Mouse (Mus musculus) liver, embryonic 16.5 days (tissue): ENCODE results near the gene Yars. TPM values are rescaled to one million over a fixed set of nuclear protein-coding genes. Genes with fewer than 3 reads are reported as not detected.
A peak's percentile ranks its signal among the peaks of the same experiment; 100 is the strongest.

Source experiments
- ATAC-seq: fragments of 200-750 bp; cut with Nextera tagmentation; 2 replicates; pipeline ENCODE4 v1.8.0; 2017; ENCODE audit warnings: low read depth, mild to moderate bottlenecking, moderate number of reproducible peaks, moderate library complexity
- H3K27ac ChIP-seq: fragments of 300-500 bp; sonication (generic); 2 replicates; pipeline ENCODE4 v1.5.1; 2014; ENCODE audit warnings: mild to moderate bottlenecking, low read length
- H3K27me3 ChIP-seq: fragments of 300-500 bp; sonication (generic); 2 replicates; pipeline ENCODE4 v1.6.1; 2014; ENCODE audit warnings: low read depth, low read length, mixed read lengths; ENCODE audit not compliant: control insufficient read depth, insufficient read depth
- H3K36me3 ChIP-seq: fragments of 300-500 bp; sonication (generic); 2 replicates; pipeline ENCODE4 v1.6.1; 2014; ENCODE audit warnings: mild to moderate bottlenecking; ENCODE audit not compliant: control insufficient read depth, insufficient read depth
- H3K4me1 ChIP-seq: fragments of 300-500 bp; sonication (generic); 2 replicates; pipeline ENCODE4 v1.6.1; 2014; ENCODE audit warnings: low read depth, low read length, mixed read lengths; ENCODE audit not compliant: control insufficient read depth
- H3K4me2 ChIP-seq: fragments of 300-500 bp; sonication (generic); 2 replicates; pipeline ENCODE4 v1.6.1; 2014; ENCODE audit warnings: low read depth, low read length, mixed read lengths
- H3K4me3 ChIP-seq: fragments of 300-500 bp; sonication (generic); 2 replicates; pipeline ENCODE4 v1.5.1; 2014; ENCODE audit warnings: low read depth, mild to moderate bottlenecking, low read length
- H3K9ac ChIP-seq: fragments of 300-500 bp; sonication (generic); 2 replicates; pipeline ENCODE4 v1.6.1; 2014; ENCODE audit warnings: low read depth, low read length
- H3K9me3 ChIP-seq: fragments of 300-500 bp; sonication (generic); replicated peaks from 2 replicates; pipeline ENCODE4 v1.6.1; 2016; ENCODE audit warnings: low read length; ENCODE audit not compliant: control insufficient read depth
- WGBS: fragments of 180-500 bp; shearing (Covaris S2); extraction: QIAGEN DNeasy Blood & Tissue Kit; methylation state at CpG from one replicate; pipeline ENCODE4 v1.1.7; 2014; ENCODE audit not compliant: insufficient replicate concordance; 5-methylcytosine and 5-hydroxymethylcytosine counted together
- polyA plus RNA-seq: library from polyadenylated mRNA; unstranded; fragments of >200 nt; fragmentation: Nextera tagmentation; extraction: Ambion mirVana; gene quantifications from 2 replicates; pipeline ENCODE4 v1.2.1, GENCODE M21; 2015

Gene Yars
- polyA plus RNA-seq, 1 experiment from 2014 or later: 56.4 TPM

DNA sequence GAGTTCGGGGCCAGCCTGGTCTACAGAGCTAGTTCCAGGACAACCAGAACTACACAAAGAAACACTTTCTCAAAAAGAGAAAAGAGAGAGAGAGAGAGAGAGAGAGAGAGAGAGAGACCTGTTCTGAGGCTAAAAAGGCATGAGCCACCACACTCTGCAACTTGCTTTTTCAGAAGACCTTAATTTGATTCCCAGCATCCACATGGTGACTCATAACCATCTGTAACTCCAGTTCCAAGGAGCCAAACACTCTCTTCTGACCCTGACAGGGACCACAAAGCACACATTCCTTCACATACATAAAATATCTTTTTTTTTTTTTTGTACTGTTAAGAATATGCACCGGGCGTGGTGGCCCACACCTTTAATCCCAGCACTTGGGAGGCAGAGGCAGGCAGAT lies 65.0 kb downstream of the Yars start:
- Histone ChIP-seq H3K4me3 (no peak overlapping the region), H3K9ac (no peak overlapping the region), H3K27ac (no peak overlapping the region), H3K9me3 (no peaks in the 10 kb centered on the region), H3K36me3 (no peaks in the 10 kb centered on the region), H3K4me1 (peaks cover 22% of the 10 kb centered on the region), H3K4me2 (no peak overlapping the region), H3K27me3 (peaks cover 7% of the 10 kb centered on the region)
- 65% methylated on average over 3 of the region's 3 CpGs for WGBS
- ATAC-seq: no peak

- no peak overlapping the region for H3K4me3 ChIP-seq
- WGBS: 16% methylated on average over 8 of the region's 8 CpGs
- no peak overlapping the region for H3K27ac ChIP-seq
- peak; percentile 82 for ATAC-seq
- H3K4me1 ChIP-seq: peaks cover 16% of the 10 kb centered on the region
- peak overlapping the region; percentile 7; the same call in 1 of the 2 replicates for H3K4me2 ChIP-seq
- H3K9ac ChIP-seq: no peak overlapping the region
- H3K9me3 ChIP-seq: no peaks in the 10 kb centered on the region
- H3K27me3 ChIP-seq: no peaks in the 10 kb centered on the region
- no peaks in the 10 kb centered on the region for H3K36me3 ChIP-seq
Observed at GRCm38 (mm10) chr4:129256450-129257380, 67.2 kb downstream of the Yars start.

DNA sequence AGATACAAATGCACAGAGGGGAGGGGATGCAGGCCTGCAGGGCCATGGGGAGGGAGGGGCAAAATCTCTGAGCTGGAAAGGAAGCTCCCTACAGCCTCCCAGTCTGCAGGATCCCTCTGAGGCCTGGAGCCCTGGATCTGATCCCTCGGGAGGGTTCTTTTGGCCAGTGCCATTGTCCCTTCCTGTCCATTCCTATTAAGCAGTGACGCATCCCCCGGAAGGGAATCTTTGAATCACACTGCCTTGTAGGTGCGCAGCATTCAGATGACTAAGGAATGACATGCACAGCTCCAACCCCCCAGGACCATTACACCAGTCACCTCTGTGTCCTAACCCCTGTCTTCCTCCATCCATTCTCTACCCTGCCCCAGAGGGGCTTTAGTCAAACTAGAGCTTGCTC lies 69.5 kb downstream of the Yars start:
- Histone ChIP-seq H3K27me3 (no peaks in the 10 kb centered on the region), H3K4me1 (peaks cover 27% of the 10 kb centered on the region), H3K4me3 (no peak overlapping the region), H3K36me3 (no peaks in the 10 kb centered on the region), H3K9ac (no peak overlapping the region), H3K4me2 (no peak overlapping the region), H3K9me3 (no peaks in the 10 kb centered on the region), H3K27ac (no peak overlapping the region)
- 65% methylated on average over 4 of the region's 4 CpGs for WGBS
- no peak for ATAC-seq

DNA sequence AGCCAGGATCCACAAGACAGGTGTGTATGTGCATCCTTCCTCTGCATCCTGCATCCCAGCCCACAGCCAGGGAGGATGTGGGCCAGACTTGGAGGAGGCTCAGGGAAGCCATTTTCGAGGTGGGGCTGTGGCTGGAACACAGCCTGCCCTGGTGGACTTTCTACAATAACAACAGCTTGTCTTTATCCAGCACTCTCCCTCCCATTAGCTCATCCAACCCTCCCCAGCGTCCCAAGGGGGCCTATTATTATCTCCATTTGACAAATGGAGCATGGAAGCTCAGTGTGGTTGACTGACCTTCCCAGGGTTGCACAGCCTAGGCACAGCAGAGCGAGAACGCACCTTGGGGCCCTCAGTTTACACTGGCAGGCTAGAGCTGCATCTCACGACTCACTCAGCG lies 71.1 kb downstream of the Yars start:
- H3K36me3 ChIP-seq: no peaks in the 10 kb centered on the region
- H3K4me2 ChIP-seq: no peak overlapping the region
- H3K9me3 ChIP-seq: no peaks in the 10 kb centered on the region
- WGBS: 31% methylated on average over 6 of the region's 6 CpGs
- no peak for ATAC-seq
- H3K9ac ChIP-seq: no peak overlapping the region
- no peaks in the 10 kb centered on the region for H3K27me3 ChIP-seq
- peaks cover 30% of the 10 kb centered on the region for H3K4me1 ChIP-seq
- no peak overlapping the region for H3K4me3 ChIP-seq
- H3K27ac ChIP-seq: no peak overlapping the region

GRCm38 (mm10) chr4:129261196-129261595 lies 71.6 kb downstream of the Yars start, which contains the start of gene C77080:
Gene C77080 (minus strand): TSS chr4:129261404.
- Histone ChIP-seq H3K27me3 (no peaks in the 10 kb centered on the region), H3K9me3 (no peaks in the 10 kb centered on the region), H3K9ac (no peak within 1 kb of the TSS), H3K4me3 (no peak within 1 kb of the TSS), H3K4me2 (no peak within 1 kb of the TSS), H3K27ac (no peak within 1 kb of the TSS), H3K4me1 (peaks cover 31% of the 10 kb centered on the region), H3K36me3 (no peaks in the 10 kb centered on the region)
- ATAC-seq: no peak
- WGBS: 51% methylated on average over 2 of the region's 4 CpGs

DNA sequence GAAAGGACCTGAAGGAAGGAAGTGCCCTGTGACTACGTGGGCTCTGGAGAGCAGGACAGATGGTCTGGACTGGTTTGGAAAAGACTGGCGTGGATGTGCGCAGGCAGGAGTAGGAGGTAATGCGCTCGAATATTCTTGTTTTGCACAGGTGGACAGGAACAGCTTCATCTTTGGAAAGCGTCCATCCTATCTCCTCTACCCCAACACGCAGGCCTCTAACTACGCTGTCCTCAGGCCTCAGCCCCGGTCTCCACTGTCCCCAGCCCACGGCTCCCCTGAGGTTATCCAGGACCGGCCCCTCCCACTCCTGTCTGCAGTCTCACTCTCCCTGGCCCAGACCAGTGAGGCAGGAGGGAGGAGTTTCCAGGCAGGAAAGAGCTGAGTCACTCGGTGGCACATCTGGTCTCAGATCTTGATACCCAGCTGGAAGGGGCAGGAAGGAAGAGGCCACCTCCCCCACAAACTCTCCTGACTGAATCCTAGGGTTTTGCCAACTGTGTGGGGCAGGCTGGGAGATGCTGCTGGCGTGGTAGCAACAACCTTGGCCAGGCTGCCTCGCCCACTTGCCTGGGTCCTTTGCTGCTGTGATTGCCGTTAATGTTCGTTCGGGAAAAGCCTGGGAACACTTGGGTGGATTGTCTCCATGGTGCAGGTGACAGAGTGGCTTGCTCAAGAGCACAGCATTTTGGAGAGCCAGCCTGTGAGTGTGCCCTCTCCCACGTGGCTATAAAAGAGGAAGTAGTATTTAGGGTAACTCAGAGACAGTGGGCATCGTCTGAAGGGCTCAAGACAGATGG lies 73.9 kb downstream of the Yars start:
- peaks cover 21% of the 10 kb centered on the region for H3K4me1 ChIP-seq
- no peaks in the 10 kb centered on the region for H3K36me3 ChIP-seq
- no peaks in the 10 kb centered on the region for H3K27me3 ChIP-seq
- H3K9ac ChIP-seq: 0 out of 2 replicates have a peak overlapping the region, but pooled peaks have one; percentile 22
- H3K4me2 ChIP-seq: peak overlapping the region; percentile 53
- H3K27ac ChIP-seq: no peak overlapping the region
- peak; percentile 96 for ATAC-seq
- H3K4me3 ChIP-seq: 0 out of 2 replicates have a peak overlapping the region, but pooled peaks have one; percentile 15
- WGBS: 24% methylated on average over 19 of the region's 19 CpGs
- no peaks in the 10 kb centered on the region for H3K9me3 ChIP-seq

DNA sequence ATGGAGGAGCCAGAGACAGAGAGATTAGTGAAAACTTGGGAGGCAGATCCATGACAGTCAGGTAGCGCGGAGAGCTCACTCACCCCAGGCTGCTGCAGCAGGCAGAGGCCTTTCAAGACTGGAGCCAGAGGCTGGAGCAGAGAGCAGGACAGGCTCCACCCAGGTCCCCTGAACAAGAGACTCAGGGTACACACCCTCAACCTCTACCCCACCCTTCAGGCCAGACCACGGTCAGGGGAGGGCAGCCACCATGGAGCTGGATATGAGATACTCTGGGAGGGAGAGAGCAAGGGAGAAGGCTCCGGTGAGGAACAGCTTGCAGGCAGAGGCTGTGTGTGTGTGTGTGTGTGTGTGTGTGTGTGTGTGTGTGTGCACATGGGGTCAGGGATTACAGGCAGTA lies 76.6 kb downstream of the Yars start:
- H3K4me2 ChIP-seq: no peak overlapping the region
- no peak overlapping the region for H3K27ac ChIP-seq
- no peaks in the 10 kb centered on the region for H3K27me3 ChIP-seq
- no peak overlapping the region for H3K4me3 ChIP-seq
- ATAC-seq: no peak
- H3K9ac ChIP-seq: no peak overlapping the region
- H3K9me3 ChIP-seq: no peaks in the 10 kb centered on the region
- 67% methylated on average over 4 of the region's 4 CpGs for WGBS
- H3K36me3 ChIP-seq: no peaks in the 10 kb centered on the region
- H3K4me1 ChIP-seq: peaks cover 21% of the 10 kb centered on the region

DNA sequence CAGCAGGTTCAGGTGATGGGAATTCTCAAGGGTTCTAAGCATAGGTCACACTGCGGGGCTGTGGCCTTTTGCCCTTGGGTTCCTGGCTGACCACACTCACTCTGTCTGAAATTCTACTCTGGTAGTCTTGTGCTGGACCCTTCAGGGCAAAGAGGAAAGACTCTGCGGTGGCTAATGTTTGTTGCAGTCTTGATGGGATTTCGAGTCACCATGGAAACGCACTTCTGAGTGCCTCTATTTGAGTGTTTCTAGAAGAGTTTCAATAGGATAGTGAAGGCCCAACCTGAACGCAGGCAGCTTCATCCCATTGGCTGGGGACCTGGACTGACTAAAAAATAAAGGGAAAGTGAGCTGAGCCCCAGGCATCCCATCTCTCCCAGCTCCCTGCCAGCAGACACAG lies 77.3 kb downstream of the Yars start:
- no peak overlapping the region for H3K9ac ChIP-seq
- no peak for ATAC-seq
- peaks cover 21% of the 10 kb centered on the region for H3K4me1 ChIP-seq
- no peaks in the 10 kb centered on the region for H3K36me3 ChIP-seq
- H3K27me3 ChIP-seq: no peaks in the 10 kb centered on the region
- WGBS: 79% methylated on average over 5 of the region's 5 CpGs
- H3K4me3 ChIP-seq: no peak overlapping the region
- H3K27ac ChIP-seq: no peak overlapping the region
- H3K4me2 ChIP-seq: no peak overlapping the region
- H3K9me3 ChIP-seq: no peaks in the 10 kb centered on the region

DNA sequence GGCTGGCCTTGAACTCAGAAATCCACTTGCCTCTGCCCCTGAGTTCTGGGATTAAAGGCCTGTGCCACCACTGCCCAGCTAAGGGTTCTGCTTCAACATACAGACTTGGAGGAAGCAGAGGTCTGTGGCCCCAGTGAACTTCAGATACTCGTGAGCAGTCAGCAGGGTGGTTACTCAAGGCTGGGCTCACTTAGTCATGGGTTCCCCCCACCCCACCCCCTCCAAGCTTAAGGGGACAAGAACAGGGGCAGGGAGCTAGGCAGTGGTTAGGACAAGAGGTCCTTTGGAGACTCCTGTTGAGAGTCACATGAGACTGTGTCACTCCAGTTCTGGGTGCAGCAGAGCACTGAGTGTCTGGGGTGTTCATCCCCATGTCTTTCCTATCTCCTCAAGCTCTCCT lies 79.1 kb downstream of the Yars start:
- ATAC-seq: no peak
- H3K4me1 ChIP-seq: peaks cover 17% of the 10 kb centered on the region
- H3K4me2 ChIP-seq: no peak overlapping the region
- H3K27ac ChIP-seq: no peak overlapping the region
- 29% methylated on average over 1 of the region's 1 CpGs for WGBS
- no peak overlapping the region for H3K4me3 ChIP-seq
- no peaks in the 10 kb centered on the region for H3K36me3 ChIP-seq
- no peaks in the 10 kb centered on the region for H3K9me3 ChIP-seq
- H3K27me3 ChIP-seq: no peaks in the 10 kb centered on the region
- H3K9ac ChIP-seq: no peak overlapping the region
